Mouse (Mus musculus) spleen, adult 10 weeks (tissue): Measurements from ENCODE around the gene Smim14. TPM values are rescaled to one million over a fixed set of nuclear protein-coding genes. Genes with fewer than 3 reads are reported as not detected.

Experiments used
- polyA plus RNA-seq: library from polyadenylated mRNA; stranded (reverse); fragments of 350-450 nt; fragmentation: Illumina TruSeq; extraction: RNeasy Lipid Tissue Mini Kit (QIAGEN cat#74804); gene quantifications from one replicate; pipeline ENCODE4 v1.2.3, GENCODE M21; 2015; ENCODE audit warnings: low replicate concordance; ENCODE audit not compliant: insufficient read depth

Smim14 gene
- polyA plus RNA-seq: 242 TPM

DNA sequence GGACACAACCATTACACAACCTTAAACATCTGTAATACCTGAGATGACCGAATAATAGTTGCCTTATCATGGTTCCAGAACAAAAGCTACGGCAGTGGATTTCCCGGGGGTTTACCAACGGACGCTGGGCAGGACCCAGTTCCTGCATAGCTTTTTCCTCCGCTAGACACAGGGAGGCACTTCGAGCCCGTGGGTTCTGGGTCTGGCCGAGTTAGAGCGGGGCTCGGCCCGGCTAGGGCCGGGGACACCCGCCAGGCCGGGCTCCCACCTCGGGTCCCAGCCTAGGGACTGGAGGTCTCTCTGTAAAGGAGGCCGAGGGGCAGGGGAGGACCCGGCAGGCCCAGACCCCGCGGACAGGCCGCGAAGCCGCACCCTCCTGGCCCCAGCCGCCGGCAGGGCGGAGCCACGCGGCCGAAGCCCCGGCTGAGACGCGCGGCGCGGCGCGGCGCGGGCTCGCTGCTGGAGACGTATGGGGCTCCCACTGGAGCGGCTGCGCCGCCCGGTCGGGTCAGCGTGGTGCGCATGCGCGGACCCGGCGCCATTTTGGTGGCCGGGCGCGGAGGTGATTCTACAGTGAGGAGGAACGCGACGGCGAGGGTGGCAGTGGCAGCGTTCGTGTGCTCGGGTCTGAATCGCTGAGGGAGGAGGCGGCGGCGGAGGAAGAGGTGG lies at the start of gene Smim14, which contains the start of gene Ube2k:
TSS of gene Smim14 (minus strand) at position 434 of the 669 bp plus-strand sequence.
TSS of gene Ube2k (plus strand) at position 483 of the 669 bp plus-strand sequence.

DNA sequence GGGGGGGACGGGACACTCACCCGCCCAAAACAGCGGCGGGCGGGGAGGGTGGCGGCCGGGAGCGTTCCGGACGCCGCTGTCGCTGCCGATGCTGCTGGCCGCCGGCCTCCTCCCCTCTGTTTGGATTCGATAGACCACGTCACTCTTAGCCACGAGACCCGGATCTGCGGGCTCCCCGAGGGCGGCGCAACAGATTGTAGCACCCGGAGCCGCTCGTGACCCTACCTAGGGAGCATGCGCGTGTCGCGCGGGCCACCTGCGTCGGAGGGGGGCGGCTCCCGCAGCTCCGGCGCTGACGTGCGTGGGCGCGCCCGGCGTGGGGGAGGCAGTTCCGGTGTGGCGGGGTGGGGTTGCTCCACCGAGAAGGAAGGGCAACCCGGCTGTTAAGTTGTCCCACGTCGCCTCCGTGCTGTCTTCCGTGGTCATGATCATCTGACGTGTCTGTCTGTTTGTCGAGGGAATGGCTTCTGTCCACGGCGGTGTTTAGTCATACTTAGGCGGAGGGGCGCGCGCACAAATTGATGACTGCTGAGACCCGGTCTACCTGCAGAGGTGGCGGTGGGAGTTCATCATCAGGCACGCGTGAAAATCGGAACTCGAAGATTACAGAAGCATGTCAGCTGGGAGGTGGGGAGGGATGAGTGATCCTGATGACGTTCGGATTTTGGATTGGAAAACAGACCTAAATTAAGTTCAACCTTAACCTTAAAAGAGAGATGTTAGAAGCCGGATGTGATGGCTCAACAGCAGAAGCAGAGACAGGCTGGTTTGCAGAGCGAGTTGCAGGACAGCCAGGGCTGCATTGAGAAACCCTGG lies 44.1 kb downstream of the Smim14 start, which contains the start of gene Gm43552:
TSS of gene Gm43552 (minus strand) at position 118 of the 816 bp plus-strand sequence.

DNA sequence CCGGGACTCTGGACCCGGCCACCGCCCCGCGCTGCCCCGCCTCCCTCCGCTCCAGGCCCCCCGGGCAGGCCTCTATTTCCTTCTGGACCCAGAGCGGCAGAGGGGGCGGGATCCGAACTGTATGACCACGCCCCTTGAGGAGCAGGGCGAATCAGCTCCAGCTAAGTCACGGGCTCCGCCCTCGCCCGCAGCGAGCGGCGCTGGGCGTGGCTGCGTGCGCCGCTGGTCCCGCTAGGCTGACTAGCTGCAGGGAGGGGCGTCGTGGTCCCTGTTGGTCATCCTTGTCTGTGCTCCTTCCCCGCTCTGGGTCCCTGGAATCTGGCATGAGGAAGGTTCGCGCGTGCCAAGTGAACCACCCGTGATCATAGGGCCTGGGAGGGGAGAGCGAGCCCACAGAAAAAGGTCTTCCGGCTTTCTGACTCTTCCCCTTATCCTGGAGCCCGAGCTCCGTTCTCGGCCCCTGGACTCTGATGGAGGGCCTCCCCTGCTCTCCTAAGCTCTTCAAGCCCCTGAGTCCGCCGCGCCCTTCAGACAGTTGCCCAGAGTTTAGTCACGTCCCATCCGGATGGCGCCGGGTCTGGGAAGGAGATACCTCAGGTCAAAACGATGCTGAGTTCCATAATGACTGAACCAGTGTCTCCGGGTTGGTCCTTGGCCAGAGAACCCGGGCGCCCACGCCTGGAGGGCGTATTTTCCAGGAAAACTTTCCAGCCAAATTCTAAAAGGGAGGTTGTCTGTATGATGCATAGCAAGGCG lies 101.0 kb downstream of the Smim14 start, which contains the start of gene Ugdh:
TSS of gene Ugdh (minus strand) at position 144 of the 756 bp plus-strand sequence.

Other genes with a start within 250 kb of the Smim14 start
- 63.2 TPM for gene Rfc1, start 201.5 kb downstream of the Smim14 start, polyA plus RNA-seq
- gene Klb, start 188.9 kb downstream of the Smim14 start, polyA plus RNA-seq: 0.10 TPM
- 3,202 TPM for gene Rpl9, start 145.7 kb downstream of the Smim14 start, polyA plus RNA-seq
- 39.7 TPM for gene Lias, start 145.7 kb downstream of the Smim14 start, polyA plus RNA-seq
- 43.7 TPM for gene Ugdh, start 101.2 kb downstream of the Smim14 start, polyA plus RNA-seq
- not detected for gene Gm43552, start 44.4 kb downstream of the Smim14 start, polyA plus RNA-seq
- 92.0 TPM for gene Ube2k, start within 50 bp of the Smim14 start, polyA plus RNA-seq
- 231 TPM for gene Pds5a, start 161.1 kb upstream of the Smim14 start, polyA plus RNA-seq
- 46.0 TPM for gene N4bp2, start 226.3 kb upstream of the Smim14 start, polyA plus RNA-seq